Mouse (Mus musculus) ES-E14 (cell line): Measurements from ENCODE around the gene Jam3. TPM values are rescaled to one million over a fixed set of nuclear protein-coding genes. Genes with fewer than 3 reads are reported as not detected.

Experiments
- DNase-seq: peaks from one replicate; pipeline ENCODE4 v3.0.0-alpha.2; 2013; ENCODE audit warnings: low read depth, low spot score
- H3K27ac ChIP-seq: 2 replicates; pipeline ENCODE4 v1.5.1; 2012; ENCODE audit warnings: low read depth, mild to moderate bottlenecking, low read length, moderate library complexity, mixed read lengths; ENCODE audit not compliant: poor library complexity, insufficient read depth, severe bottlenecking
- H3K36me3 ChIP-seq: 2 replicates; pipeline ENCODE4 v1.6.1; 2012; ENCODE audit warnings: mild to moderate bottlenecking, low read length, moderate library complexity, mixed read lengths; ENCODE audit not compliant: control insufficient read depth, poor library complexity, insufficient read depth, severe bottlenecking
- H3K4me1 ChIP-seq, 2 experiments: fragments of 150-350 bp in 1 of 2; sonication (generic) in 1 of 2; 2 replicates each; pipeline ENCODE4 v1.6.1; 2012; ENCODE audit warnings: low read length in 2 of 2, mild to moderate bottlenecking in 1 of 2, mixed read lengths in 1 of 2; ENCODE audit not compliant: control insufficient read depth in 2 of 2, insufficient read depth in 2 of 2, poor library complexity in 1 of 2
- H3K4me3 ChIP-seq, 2 experiments: fragments of 150-350 bp in 1 of 2; sonication (generic) in 1 of 2; 2 replicates each; pipeline ENCODE4 v1.5.1; 2012; ENCODE audit warnings: low read length in 2 of 2, low read depth in 1 of 2, mild to moderate bottlenecking in 1 of 2, mixed read lengths in 1 of 2; ENCODE audit not compliant: insufficient read depth in 1 of 2, poor library complexity in 1 of 2, severe bottlenecking in 1 of 2
- H3K9ac ChIP-seq: 2 replicates; pipeline ENCODE4 v1.6.1; 2012; ENCODE audit warnings: low read depth, mild to moderate bottlenecking, low read length, mixed read lengths; ENCODE audit not compliant: poor library complexity, insufficient read depth, severe bottlenecking
- H3K9me3 ChIP-seq: fragments of 150-350 bp; sonication (generic); 2 replicates; pipeline ENCODE4 v1.6.1; 2012; ENCODE audit warnings: low read depth, mild to moderate bottlenecking, low read length; ENCODE audit not compliant: control insufficient read depth, insufficient read depth
- CHD2 ChIP-seq: IDR thresholded peaks from 2 replicates; pipeline ENCODE4 v1.6.1; 2014; ENCODE audit warnings: mild to moderate bottlenecking, low read depth, low read length, inconsistent platforms
- HCFC1 ChIP-seq: IDR thresholded peaks from 2 replicates; pipeline ENCODE4 v1.6.1; 2012; ENCODE audit warnings: low read length, inconsistent platforms, borderline replicate concordance; ENCODE audit not compliant: insufficient read depth
- MAFK ChIP-seq: IDR thresholded peaks from 2 replicates; pipeline ENCODE4 v1.6.1; 2014; ENCODE audit warnings: mild to moderate bottlenecking, low read depth, low read length, inconsistent platforms; ENCODE audit not compliant: insufficient read depth
- ZC3H11A ChIP-seq: IDR thresholded peaks from 2 replicates; pipeline ENCODE4 v1.6.1; 2012; ENCODE audit warnings: low read depth, mild to moderate bottlenecking, inconsistent platforms, low read length, borderline replicate concordance
- ZNF384 ChIP-seq: IDR thresholded peaks from 2 replicates; pipeline ENCODE4 v1.6.1; 2012; ENCODE audit warnings: low read depth, low read length, inconsistent platforms
- in situ Hi-C, 2 experiments: fragments of 600-800 bp; cut with MboI; formaldehyde crosslinking; loops; one replicate each; pipeline ENCODE4 v1.15.1; 2025; ENCODE audit warnings: low sequenced_read_pairs in 2 of 2, inconsistent platforms in 1 of 2; ENCODE audit not compliant: unreplicated experiment in 2 of 2
- total RNA-seq: library from RNA; depleted of rRNA; stranded (reverse); fragments of 300-350 nt; gene quantifications from 2 replicates; pipeline ENCODE4 v1.2.3, GENCODE M21; 2012

Gene Jam3
- total RNA-seq, 1 experiment = 29.7 TPM

DNA sequence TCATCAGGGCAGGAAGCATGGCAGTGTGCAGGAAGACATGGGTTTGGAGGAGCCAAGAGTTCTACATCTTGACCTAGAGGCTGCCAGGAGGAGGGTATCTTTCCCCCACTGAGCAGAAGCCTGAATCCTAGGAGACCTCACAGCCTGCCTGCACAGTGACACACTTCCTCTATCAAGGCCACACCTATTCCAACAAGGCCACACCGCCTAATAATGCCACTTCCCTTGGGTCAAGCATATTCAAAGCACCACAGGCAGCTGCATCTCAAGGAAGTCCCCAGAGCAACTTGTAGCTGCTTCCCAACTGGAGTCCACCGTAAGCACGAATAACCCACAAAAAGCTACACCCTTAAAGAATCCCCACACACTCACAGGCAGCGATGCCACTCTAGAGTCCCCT lies 33.1 kb downstream of the Jam3 start:
- no peaks in the 10 kb centered on the region for H3K9me3 ChIP-seq
- in situ Hi-C loops = no loop called here
- H3K36me3 ChIP-seq = no peaks in the 10 kb centered on the region
- DNase-seq = no peak
- H3K9ac ChIP-seq = no peak overlapping the region
- no peak overlapping the region for H3K27ac ChIP-seq
- TF ChIP-seq CHD2 = no peak
- no peak for TF ChIP-seq MAFK
- TF ChIP-seq ZC3H11A = no peak
- TF ChIP-seq ZNF384 = no peak
- no peak for TF ChIP-seq HCFC1
- H3K4me3 ChIP-seq = no peak overlapping the region
- peaks cover 0 to 11% of the 10 kb centered on the region in 2 experiments; a peak in 1 of 4 replicates for H3K4me1 ChIP-seq

- Histone ChIP-seq H3K27ac (no peak overlapping the region), H3K4me3 (no peak overlapping the region), H3K9me3 (no peaks in the 10 kb centered on the region), H3K9ac (no peak overlapping the region), H3K4me1 (peaks cover 0 to 11% of the 10 kb centered on the region in 2 experiments; a peak in 1 of 4 replicates), H3K36me3 (no peaks in the 10 kb centered on the region)
- DNase-seq = no peak
- peak; percentile 91 for TF ChIP-seq MAFK
- TF ChIP-seq ZC3H11A = no peak
- in situ Hi-C loops = no loop called here
Measured at GRCm38 (mm10) chr9:27121254-27121653, 34.0 kb downstream of the Jam3 start.

- DNase-seq = no peak
- H3K27ac ChIP-seq = no peak overlapping the region
- H3K9ac ChIP-seq = no peak overlapping the region
- peaks cover 0 to 4% of the 10 kb centered on the region in 2 experiments; a peak in 1 of 4 replicates for H3K4me1 ChIP-seq
- no peak overlapping the region for H3K4me3 ChIP-seq
- TF ChIP-seq MAFK (no peak), CHD2 (no peak), HCFC1 (no peak), ZC3H11A (no peak), ZNF384 (no peak)
- H3K9me3 ChIP-seq = no peaks in the 10 kb centered on the region
- no peaks in the 10 kb centered on the region for H3K36me3 ChIP-seq
- in situ Hi-C loops = no loop called here
Measured at GRCm38 (mm10) chr9:27111756-27112155, 43.5 kb downstream of the Jam3 start.

DNA sequence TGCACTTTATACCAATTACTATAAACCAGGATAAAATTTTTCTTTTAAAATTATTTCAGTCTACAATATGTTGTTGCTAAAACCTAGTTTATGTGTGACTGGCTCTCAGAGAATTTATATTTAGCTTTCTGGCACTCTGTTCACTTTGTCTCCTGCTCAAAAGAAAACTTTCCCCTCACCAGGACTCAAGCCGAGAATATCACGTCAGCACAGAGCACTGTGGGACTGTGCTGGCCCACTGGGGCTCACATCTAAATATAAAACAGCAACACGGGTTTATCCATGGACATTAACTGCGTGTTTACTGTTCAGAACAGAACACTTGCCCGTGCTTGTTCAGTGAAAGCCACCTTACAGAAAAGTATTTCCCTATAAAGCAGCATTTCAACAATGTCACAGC lies 44.5 kb downstream of the Jam3 start:
- no peak for DNase-seq

More for the DNA sequence above, 44.5 kb downstream of the Jam3 start:
- Histone ChIP-seq H3K4me1 (peaks cover 0 to 4% of the 10 kb centered on the region in 2 experiments; a peak in 1 of 4 replicates), H3K27ac (no peak overlapping the region), H3K4me3 (no peak overlapping the region), H3K36me3 (no peaks in the 10 kb centered on the region), H3K9me3 (no peaks in the 10 kb centered on the region), H3K9ac (no peak overlapping the region)
- TF ChIP-seq HCFC1 (no peak), CHD2 (no peak), MAFK (no peak), ZC3H11A (no peak), ZNF384 (no peak)
- in situ Hi-C loops = no loop called here
